Mouse (Mus musculus) T-cell, adult 2 months (primary cell): ENCODE measurements around the gene Mpv17l2.

Experiments used
- DNase-seq: peaks from one replicate; pipeline ENCODE4 v3.0.0; 2022; ENCODE audit warnings: low spot score

Gene Mpv17l2

GRCm38 (mm10) chr8:70790846-70791245, 30.1 kb upstream of the Mpv17l2 start:
- no peak for DNase-seq

DNA sequence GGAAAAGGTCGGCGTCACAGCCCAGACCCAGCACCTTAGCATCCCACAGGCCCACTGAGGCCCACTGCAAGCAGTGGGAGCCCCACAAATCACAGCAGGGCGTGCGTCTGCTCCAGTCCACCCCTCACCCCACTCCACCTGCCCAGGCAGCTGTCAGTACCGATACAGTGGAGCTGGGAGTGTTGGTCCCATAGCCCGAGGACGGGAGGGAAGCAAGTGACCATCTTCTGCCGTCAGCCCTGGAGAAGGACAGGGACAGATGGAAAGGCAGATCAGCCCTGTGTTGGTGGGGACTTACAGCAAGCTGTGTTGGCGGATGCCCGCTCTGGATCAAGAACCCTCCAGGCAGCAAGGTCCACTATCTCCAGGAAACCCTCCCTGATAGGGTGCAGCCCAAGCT, 28.3 kb upstream of the Mpv17l2 start:
- no peak for DNase-seq

- no peak for DNase-seq
Measured at GRCm38 (mm10) chr8:70787941-70788667, 27.4 kb upstream of the Mpv17l2 start.

DNA sequence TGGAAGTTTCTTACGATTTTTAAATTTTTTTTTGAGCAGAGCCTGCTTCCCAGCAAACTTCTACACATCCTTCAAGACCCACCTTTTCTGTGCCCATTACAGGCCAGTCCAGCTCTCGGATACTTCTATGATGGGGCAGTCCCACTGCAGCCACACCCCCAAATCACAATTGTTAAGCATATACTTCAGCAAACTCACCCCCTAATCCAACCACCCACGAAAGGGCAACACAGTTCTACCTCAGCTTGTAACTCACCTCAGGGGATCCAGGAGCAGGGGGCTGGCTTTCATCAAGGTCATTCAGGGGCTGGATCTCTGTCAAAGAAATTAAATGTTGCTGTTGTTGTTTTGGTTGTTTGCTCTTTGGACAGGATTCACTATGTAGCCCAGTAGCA, 26.3 kb upstream of the Mpv17l2 start:
- DNase-seq: no peak

- DNase-seq: no peak
Measured at GRCm38 (mm10) chr8:70786291-70787050, 25.7 kb upstream of the Mpv17l2 start.

DNA sequence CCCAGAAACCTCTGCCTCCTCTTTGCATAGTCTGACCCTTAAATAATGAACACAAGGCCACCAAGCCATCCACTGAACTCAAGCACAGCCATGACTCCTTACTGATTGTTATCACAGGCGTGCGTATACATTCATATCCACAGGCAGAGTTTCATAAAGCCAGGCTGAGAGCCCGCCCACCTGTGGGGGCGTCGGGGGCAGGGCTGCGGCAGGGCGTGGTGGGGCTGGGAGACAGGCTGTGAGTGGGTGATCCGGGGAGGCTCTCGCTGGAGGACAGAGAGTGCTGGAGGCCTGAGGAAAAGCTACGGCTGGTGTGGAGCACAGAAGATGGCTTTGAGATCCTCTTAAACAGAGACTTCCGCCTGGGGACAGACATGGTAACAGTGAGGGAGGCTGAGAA, 19.3 kb upstream of the Mpv17l2 start:
- DNase-seq: no peak

- peak; percentile 97 for DNase-seq
Measured at GRCm38 (mm10) chr8:70776496-70777444, 16.0 kb upstream of the Mpv17l2 start, which contains the start of gene Pik3r2. Gene Pik3r2 (minus strand): TSS chr8:70776713.

- no peak for DNase-seq
Measured at GRCm38 (mm10) chr8:70775851-70776495, 15.2 kb upstream of the Mpv17l2 start.

DNA sequence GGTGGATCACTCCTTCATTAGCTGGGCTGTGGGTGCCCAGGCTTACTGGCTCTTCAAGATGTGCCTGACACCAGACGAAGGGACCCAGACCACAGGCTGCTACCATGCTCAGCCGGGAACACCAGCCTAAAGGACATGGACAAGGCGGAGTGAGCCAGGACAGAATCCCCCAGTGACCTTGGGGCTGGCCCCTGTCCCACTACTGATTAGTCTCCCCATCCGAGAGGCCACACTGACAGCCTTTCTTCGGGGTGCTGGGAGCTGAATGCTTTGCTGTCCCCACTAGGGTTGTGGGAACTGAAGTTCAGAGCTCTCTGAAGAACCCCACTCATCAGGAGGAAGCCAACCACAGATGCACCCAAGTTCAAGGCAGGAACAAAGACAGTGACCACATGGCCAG, 14.5 kb upstream of the Mpv17l2 start:
- no peak for DNase-seq

- DNase-seq: no peak
Measured at GRCm38 (mm10) chr8:70774740-70775139, 14.0 kb upstream of the Mpv17l2 start.

DNA sequence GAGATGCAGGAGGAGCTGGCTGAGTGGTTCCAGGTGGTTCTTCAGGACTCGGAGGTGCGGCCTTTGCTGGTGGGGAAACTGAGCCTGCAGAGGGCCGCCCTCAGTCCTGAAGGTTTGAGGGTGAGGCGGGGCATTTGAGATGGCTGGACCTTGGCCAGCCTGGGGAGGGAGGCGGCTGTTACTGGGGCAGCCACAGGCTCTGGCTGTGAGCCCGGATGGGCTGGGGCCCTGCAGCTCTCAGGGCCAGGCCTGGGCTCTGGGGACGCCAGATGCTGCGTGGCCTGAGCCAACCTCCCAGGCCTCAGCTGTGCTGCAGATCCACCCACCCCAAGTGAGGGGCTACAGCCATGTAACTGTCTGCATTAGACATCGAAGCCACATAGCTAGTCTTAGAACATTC, 13.1 kb upstream of the Mpv17l2 start:
- no peak for DNase-seq

- no peak for DNase-seq
Measured at GRCm38 (mm10) chr8:70773410-70773809, 12.7 kb upstream of the Mpv17l2 start.

GRCm38 (mm10) chr8:70772890-70773289, 12.1 kb upstream of the Mpv17l2 start:
- no peak for DNase-seq

- no peak for DNase-seq
Measured at GRCm38 (mm10) chr8:70772075-70772474, 11.3 kb upstream of the Mpv17l2 start.

DNA sequence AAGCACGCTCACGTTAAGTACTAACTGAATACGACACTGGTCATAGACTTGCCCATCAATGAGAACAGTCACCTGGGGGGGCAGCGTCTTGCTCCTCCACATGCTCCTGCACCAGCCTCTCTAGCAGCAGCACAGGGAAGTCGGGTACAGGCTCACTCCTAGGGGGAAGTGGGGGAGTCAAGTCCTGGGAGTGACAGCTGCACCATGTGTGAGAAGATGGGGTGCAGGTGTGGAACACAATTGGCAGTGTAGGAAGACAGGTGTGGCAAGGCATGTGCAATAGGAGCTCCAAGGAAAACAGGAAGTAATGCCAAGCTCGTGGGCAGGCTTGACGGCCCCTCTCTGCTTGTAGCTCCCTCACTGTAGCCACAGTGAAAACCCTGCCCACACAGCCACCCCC, 10.5 kb upstream of the Mpv17l2 start:
- DNase-seq: no peak

DNA sequence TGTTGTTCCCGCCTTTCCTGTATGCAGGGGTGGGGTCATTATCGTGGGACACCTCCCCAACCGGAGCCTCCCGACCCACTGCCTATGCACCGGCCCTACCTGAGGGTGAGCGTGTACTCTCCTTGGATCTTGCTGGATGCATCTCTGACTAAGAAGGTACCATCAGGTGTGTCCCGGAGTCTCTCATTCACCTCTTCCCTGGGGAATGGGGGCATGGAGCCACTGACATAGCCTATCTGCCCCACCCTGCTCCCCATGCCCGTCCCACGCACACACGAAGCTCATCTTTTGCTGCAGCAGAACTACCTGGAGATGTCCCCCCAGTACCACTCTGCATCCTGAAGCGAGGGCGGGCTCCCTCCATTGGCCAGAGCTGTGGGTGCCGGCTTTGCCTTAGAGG, 10.0 kb upstream of the Mpv17l2 start:
- DNase-seq: no peak

- no peak for DNase-seq
Measured at GRCm38 (mm10) chr8:70769858-70770257, 9.1 kb upstream of the Mpv17l2 start.

DNA sequence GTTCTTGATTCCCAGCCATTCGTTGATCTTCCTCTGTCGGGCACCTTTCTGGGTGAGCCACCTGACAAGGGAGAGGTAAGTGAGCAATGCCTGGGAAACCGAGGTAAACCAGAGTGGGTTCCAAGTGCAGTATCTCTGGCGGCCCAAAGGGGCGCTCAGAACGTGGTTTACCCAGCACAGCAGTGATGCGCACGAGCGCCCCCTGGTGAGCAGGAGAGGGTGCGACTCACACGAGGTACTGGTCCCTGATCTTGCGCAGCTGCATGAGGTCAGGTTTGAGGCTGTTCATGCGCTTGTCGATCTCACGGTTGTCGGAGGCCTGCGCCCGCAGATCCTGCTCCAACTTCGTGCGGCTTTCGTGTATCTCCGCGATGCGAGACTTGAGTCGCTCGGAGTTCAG, 8.6 kb upstream of the Mpv17l2 start:
- peak; percentile 95 for DNase-seq

- DNase-seq: no peak
Measured at GRCm38 (mm10) chr8:70768956-70769355, 8.2 kb upstream of the Mpv17l2 start.

DNA sequence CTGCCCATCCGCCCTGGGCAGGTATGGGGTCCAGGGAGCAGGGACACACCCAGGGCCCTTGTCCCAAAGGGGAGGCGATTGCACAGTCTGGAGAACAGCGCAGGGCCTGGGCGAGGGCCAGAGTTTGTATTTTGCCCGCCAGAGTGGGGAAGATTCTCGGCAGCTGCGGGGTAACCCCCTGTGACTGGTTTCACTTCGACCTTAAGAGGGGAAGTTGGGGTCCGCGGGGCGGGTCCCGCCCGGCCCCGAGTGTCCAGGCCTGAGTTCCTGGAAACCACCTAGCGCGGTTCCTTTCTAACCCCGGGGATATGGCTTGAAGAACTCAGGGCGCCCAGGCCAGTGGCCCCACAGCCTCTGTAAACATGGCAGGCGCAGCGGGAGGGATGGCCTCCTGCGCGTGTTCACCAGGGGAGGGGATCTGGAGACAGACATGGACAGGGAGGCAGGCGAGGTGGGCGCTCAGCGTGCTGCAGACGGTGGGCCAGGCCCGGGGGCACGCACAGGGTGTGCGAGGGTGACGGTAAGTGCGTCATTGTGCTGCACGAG, 7.6 kb upstream of the Mpv17l2 start:
- no peak for DNase-seq

DNA sequence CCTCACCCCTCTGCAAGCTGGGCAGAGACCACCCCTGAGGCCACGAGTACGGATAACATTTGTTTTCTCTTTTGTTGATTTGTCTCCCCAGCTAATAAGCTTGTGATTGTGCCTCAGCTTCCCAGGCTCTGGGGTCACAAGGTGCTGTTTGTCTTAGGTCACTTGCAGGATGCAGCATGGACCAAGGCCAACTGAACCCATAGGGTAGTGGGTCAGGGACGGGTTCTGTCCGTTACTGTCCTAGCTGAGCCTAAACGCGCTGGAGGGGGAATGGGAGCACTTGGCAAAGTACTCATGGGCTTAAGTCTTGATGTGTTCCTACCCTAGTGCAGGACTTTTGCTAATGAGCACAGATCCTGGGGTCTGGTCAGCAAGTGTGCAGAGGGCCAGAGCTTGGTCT, 6.8 kb upstream of the Mpv17l2 start:
- DNase-seq: no peak
